Mouse (Mus musculus) liver, embryonic 12.5 days (tissue): ENCODE results near the gene Hba-x. TPM values are rescaled to one million over a fixed set of nuclear protein-coding genes. Genes with fewer than 3 reads are reported as not detected.
"Not testable (repeated sequence)": the region's sequence is repeated elsewhere in the genome, so short reads cannot be mapped to it uniquely, and the experiment has no call there.

Experiments used
- ATAC-seq: fragments of 200-750 bp; cut with Nextera tagmentation; 2 replicates; pipeline ENCODE4 v1.8.0; 2017; ENCODE audit warnings: moderate number of reproducible peaks, mild to moderate bottlenecking, moderate library complexity
- H3K27ac ChIP-seq: fragments of 300-500 bp; sonication (generic); 2 replicates; pipeline ENCODE4 v1.5.1; 2016; ENCODE audit warnings: mild to moderate bottlenecking
- H3K27me3 ChIP-seq: fragments of 300-500 bp; sonication (generic); replicated peaks from 2 replicates; pipeline ENCODE4 v1.6.1; 2016; ENCODE audit warnings: mild to moderate bottlenecking, moderate library complexity
- H3K36me3 ChIP-seq: fragments of 300-500 bp; sonication (generic); 2 replicates; pipeline ENCODE4 v1.6.1; 2016; ENCODE audit warnings: mild to moderate bottlenecking, moderate library complexity
- H3K4me1 ChIP-seq: fragments of 300-500 bp; sonication (generic); 2 replicates; pipeline ENCODE4 v1.6.1; 2016
- H3K4me2 ChIP-seq: fragments of 300-500 bp; sonication (generic); 2 replicates; pipeline ENCODE4 v1.6.1; 2016; ENCODE audit warnings: mild to moderate bottlenecking, moderate library complexity
- H3K4me3 ChIP-seq: fragments of 300-500 bp; sonication (generic); 2 replicates; pipeline ENCODE4 v1.5.1; 2016; ENCODE audit warnings: mild to moderate bottlenecking, moderate library complexity
- H3K9ac ChIP-seq: fragments of 300-500 bp; sonication (generic); 2 replicates; pipeline ENCODE4 v1.6.1; 2016; ENCODE audit warnings: mild to moderate bottlenecking, moderate library complexity
- H3K9me3 ChIP-seq: fragments of 300-500 bp; sonication (generic); replicated peaks from 2 replicates; pipeline ENCODE4 v1.6.1; 2016; ENCODE audit warnings: mild to moderate bottlenecking, moderate library complexity
- WGBS: fragments of 180-500 bp; shearing (Covaris S2); methylation state at CpG from one replicate; pipeline ENCODE4 v1.1.7; 2016; ENCODE audit not compliant: insufficient replicate concordance; 5-methylcytosine and 5-hydroxymethylcytosine counted together
- polyA plus RNA-seq: library from polyadenylated mRNA; unstranded; fragments of >200 nt; fragmentation: Nextera tagmentation; extraction: Ambion mirVana; gene quantifications from 2 replicates; pipeline ENCODE4 v1.2.1, GENCODE M21; 2016

The Hba-x gene
- polyA plus RNA-seq, 1 experiment from 2014 or later = 1,859 TPM

GRCm38 (mm10) chr11:32271178-32271577, 5.0 kb upstream of the Hba-x start:
- H3K4me3 ChIP-seq = no peak overlapping the region
- no peaks in the 10 kb centered on the region for H3K9me3 ChIP-seq
- H3K27me3 ChIP-seq = peaks cover 11% of the 10 kb centered on the region
- H3K4me1 ChIP-seq = peaks cover 81% of the 10 kb centered on the region
- H3K9ac ChIP-seq = peak overlapping the region; percentile 33
- no peak overlapping the region for H3K4me2 ChIP-seq
- 43% methylated on average over 4 of the region's 4 CpGs for WGBS
- H3K27ac ChIP-seq = peak overlapping the region; percentile 76
- H3K36me3 ChIP-seq = peaks cover 1% of the 10 kb centered on the region; the same call in 1 of the 2 replicates
- ATAC-seq = no peak

- 51% methylated on average over 21 of the region's 21 CpGs for WGBS
- H3K9ac ChIP-seq = peak overlapping the region; percentile 75
These were observed 1.7 kb downstream of the Hba-x start for GRCm38 (mm10) chr11:32277736-32278457.

GRCm38 (mm10) chr11:32278458-32278957, 2.3 kb downstream of the Hba-x start:
- peaks cover 79% of the 10 kb centered on the region for H3K4me1 ChIP-seq
- H3K27me3 ChIP-seq = peaks cover 55% of the 10 kb centered on the region
- ATAC-seq = no peak
- peak overlapping the region; percentile 99 for H3K27ac ChIP-seq
- peak overlapping the region; percentile 8; the same call in 1 of the 2 replicates for H3K4me2 ChIP-seq
- H3K36me3 ChIP-seq = no peaks in the 10 kb centered on the region
- WGBS = 68% methylated on average over 12 of the region's 12 CpGs
- no peaks in the 10 kb centered on the region for H3K9me3 ChIP-seq
- H3K4me3 ChIP-seq = no peak overlapping the region
- peak overlapping the region; percentile 75 for H3K9ac ChIP-seq

More at GRCm38 (mm10) chr11:32277736-32278457, 1.7 kb downstream of the Hba-x start:
- Histone ChIP-seq H3K4me2 (0 out of 2 replicates have a peak overlapping the region, but pooled peaks have one; percentile 8), H3K27me3 (peaks cover 55% of the 10 kb centered on the region), H3K9me3 (no peaks in the 10 kb centered on the region), H3K4me1 (peaks cover 83% of the 10 kb centered on the region), H3K36me3 (no peaks in the 10 kb centered on the region), H3K27ac (peak overlapping the region; percentile 99), H3K4me3 (no peak overlapping the region)
- ATAC-seq = no peak

- Histone ChIP-seq H3K9ac (peak overlapping the region; percentile 75), H3K9me3 (no peaks in the 10 kb centered on the region), H3K27me3 (peaks cover 53% of the 10 kb centered on the region), H3K27ac (peak overlapping the region; percentile 99), H3K4me3 (peak overlapping the region; percentile 12; the same call in 1 of the 2 replicates), H3K4me2 (peak overlapping the region; percentile 67), H3K4me1 (peaks cover 66% of the 10 kb centered on the region), H3K36me3 (no peaks in the 10 kb centered on the region)
- WGBS = 58% methylated on average over 2 of the region's 2 CpGs
- ATAC-seq = no peak
These were observed 4.4 kb downstream of the Hba-x start for GRCm38 (mm10) chr11:32280646-32281045.

GRCm38 (mm10) chr11:32281416-32282144, 5.4 kb downstream of the Hba-x start:
- Histone ChIP-seq H3K27ac (peak overlapping the region; percentile 99), H3K36me3 (no peaks in the 10 kb centered on the region), H3K27me3 (peaks cover 44% of the 10 kb centered on the region), H3K4me3 (peak overlapping the region; percentile 12; the same call in 1 of the 2 replicates), H3K9ac (peak overlapping the region; percentile 75), H3K9me3 (no peaks in the 10 kb centered on the region), H3K4me2 (peak overlapping the region; percentile 67), H3K4me1 (peaks cover 57% of the 10 kb centered on the region)
- WGBS = 42% methylated on average over 1 of the region's 1 CpGs
- ATAC-seq = no peak

- ATAC-seq = peak; percentile 73
- Histone ChIP-seq H3K4me1 (peaks cover 48% of the 10 kb centered on the region), H3K4me3 (peak within 1 kb of the TSS; percentile 46), H3K27ac (peak within 1 kb of the TSS; percentile 99), H3K9ac (peak within 1 kb of the TSS; percentile 75), H3K27me3 (peaks cover 31% of the 10 kb centered on the region), H3K4me2 (peak within 1 kb of the TSS; percentile 67)
- 13% methylated on average over 1 of the region's 5 CpGs for WGBS
- H3K36me3 ChIP-seq, H3K9me3 ChIP-seq: not testable (repeated sequence)
These were observed 7.0 kb downstream of the Hba-x start, which contains the start of gene Hba-a1 for GRCm38 (mm10) chr11:32283091-32283777. Hba-a1 (plus strand) TSS chr11:32283511.

- Histone ChIP-seq H3K4me2 (peak overlapping the region; percentile 45), H3K4me3 (peak overlapping the region; percentile 46), H3K27me3 (peaks cover 18% of the 10 kb centered on the region), H3K9ac (peak overlapping the region; percentile 70), H3K4me1 (peaks cover 48% of the 10 kb centered on the region), H3K27ac (peak overlapping the region; percentile 97)
- WGBS = 14% methylated on average over 2 of the region's 2 CpGs
- not testable (repeated sequence) for H3K36me3 ChIP-seq, H3K9me3 ChIP-seq
- peak; percentile 31 for ATAC-seq
These were observed 8.4 kb downstream of the Hba-x start for GRCm38 (mm10) chr11:32284582-32284981.

- no peaks in the 10 kb centered on the region for H3K9me3 ChIP-seq
- peak overlapping the region; percentile 97 for H3K27ac ChIP-seq
- H3K36me3 ChIP-seq = peaks cover 12% of the 10 kb centered on the region
- H3K4me2 ChIP-seq = peak overlapping the region; percentile 10
- peaks cover 48% of the 10 kb centered on the region for H3K4me1 ChIP-seq
- H3K27me3 ChIP-seq = peaks cover 13% of the 10 kb centered on the region
- peak; percentile 77 for ATAC-seq
- WGBS = 43% methylated on average over 7 of the region's 7 CpGs
- peak overlapping the region; percentile 40; the same call in 1 of the 2 replicates for H3K9ac ChIP-seq
- peak overlapping the region; percentile 46 for H3K4me3 ChIP-seq
These were observed 9.0 kb downstream of the Hba-x start for GRCm38 (mm10) chr11:32285031-32285775.

GRCm38 (mm10) chr11:32285887-32286286, 9.7 kb downstream of the Hba-x start:
- Histone ChIP-seq H3K4me1 (peaks cover 46% of the 10 kb centered on the region), H3K36me3 (peaks cover 18% of the 10 kb centered on the region), H3K4me3 (peak overlapping the region; percentile 61), H3K27ac (peak overlapping the region; percentile 97), H3K4me2 (peak overlapping the region; percentile 64), H3K9ac (peak overlapping the region; percentile 84)
- not testable (repeated sequence) for ATAC-seq, H3K27me3 ChIP-seq, H3K9me3 ChIP-seq

GRCm38 (mm10) chr11:32286695-32287492, 10.7 kb downstream of the Hba-x start, which contains the start of gene Hbq1b:
Hbq1b (plus strand) TSS chr11:32286965.
- H3K27ac ChIP-seq = peak within 1 kb of the TSS; percentile 97
- not testable (repeated sequence) for H3K9me3 ChIP-seq, H3K27me3 ChIP-seq, ATAC-seq
- H3K4me2 ChIP-seq = peak within 1 kb of the TSS; percentile 64
- peak within 1 kb of the TSS; percentile 84 for H3K9ac ChIP-seq
- peaks cover 26% of the 10 kb centered on the region for H3K36me3 ChIP-seq
- 18% methylated on average over 31 of the region's 33 CpGs for WGBS
- H3K4me1 ChIP-seq = peaks cover 46% of the 10 kb centered on the region
- H3K4me3 ChIP-seq = peak within 1 kb of the TSS; percentile 61
